Mouse (Mus musculus) midbrain, postnatal 0 days (tissue): ENCODE measurements around the gene Lat2. TPM values are rescaled to one million over a fixed set of nuclear protein-coding genes. Genes with fewer than 3 reads are reported as not detected.

Source experiments
- ATAC-seq: fragments of 200-750 bp; cut with Nextera tagmentation; 2 replicates; pipeline ENCODE4 v1.8.0; 2017; ENCODE audit warnings: moderate number of reproducible peaks, mild to moderate bottlenecking, moderate TSS enrichment, moderate library complexity; ENCODE audit not compliant: low FRiP score
- DNase-seq: peaks from one replicate; pipeline ENCODE4 v3.0.0-alpha.2; 2015; ENCODE audit warnings: low spot score
- H3K27ac ChIP-seq: fragments of 300-500 bp; sonication (generic); 2 replicates; pipeline ENCODE4 v1.5.1; 2014; ENCODE audit warnings: low read depth, mild to moderate bottlenecking, low read length, mixed read lengths
- H3K27me3 ChIP-seq: fragments of 300-500 bp; sonication (generic); 2 replicates; pipeline ENCODE4 v1.6.1; 2014; ENCODE audit warnings: low read length, control low read depth, mixed read lengths; ENCODE audit not compliant: insufficient read depth
- H3K36me3 ChIP-seq: fragments of 300-500 bp; sonication (generic); 2 replicates; pipeline ENCODE4 v1.6.1; 2014; ENCODE audit warnings: low read length, control low read depth, mixed read lengths; ENCODE audit not compliant: insufficient read depth
- H3K4me1 ChIP-seq: fragments of 300-500 bp; sonication (generic); 2 replicates; pipeline ENCODE4 v1.6.1; 2014; ENCODE audit warnings: mild to moderate bottlenecking, control low read depth, antibody characterized with exemption, low read length, mixed read lengths; ENCODE audit not compliant: insufficient read depth
- H3K4me2 ChIP-seq: fragments of 300-500 bp; sonication (generic); 2 replicates; pipeline ENCODE4 v1.6.1; 2014; ENCODE audit warnings: low read depth, mild to moderate bottlenecking, low read length, mixed read lengths; ENCODE audit not compliant: poor library complexity, severe bottlenecking
- H3K4me3 ChIP-seq: fragments of 300-500 bp; sonication (generic); 2 replicates; pipeline ENCODE4 v1.5.1; 2014; ENCODE audit warnings: low read depth, mild to moderate bottlenecking, low read length, moderate library complexity
- H3K9ac ChIP-seq: fragments of 300-500 bp; sonication (generic); replicated peaks from 2 replicates; pipeline ENCODE4 v1.6.1; 2014; ENCODE audit warnings: mild to moderate bottlenecking, low read length, moderate library complexity, mixed read lengths; ENCODE audit not compliant: poor library complexity, severe bottlenecking
- H3K9me3 ChIP-seq: fragments of 300-500 bp; sonication (generic); 2 replicates; pipeline ENCODE4 v1.6.1; 2016; ENCODE audit warnings: low read length, control low read depth
- CTCF ChIP-seq: IDR thresholded peaks from 2 replicates; pipeline ENCODE4 v1.5.1; 2016; ENCODE audit warnings: antibody characterized with exemption, mild to moderate bottlenecking
- WGBS: fragments of 180-500 bp; shearing (Covaris S2); extraction: QIAGEN DNeasy Blood & Tissue Kit; methylation state at CpG from one replicate; pipeline ENCODE4 v1.1.7; 2014; 5-methylcytosine and 5-hydroxymethylcytosine counted together
- polyA plus RNA-seq: library from polyadenylated mRNA; unstranded; fragments of >200 nt; fragmentation: Nextera tagmentation; extraction: Ambion mirVana; gene quantifications from 2 replicates; pipeline ENCODE4 v1.2.1, GENCODE M21; 2015
- total RNA-seq: library from RNA; depleted of rRNA; stranded (reverse); fragments of >200 nt; gene quantifications from 2 replicates; pipeline ENCODE4 v1.2.3, GENCODE M21; 2014

Gene Lat2
- total and polyA plus RNA-seq, 2 experiments from 2014 or later: 0.44 to 2.2 TPM

GRCm38 (mm10) chr5:134611810-134612521, 2.9 kb downstream of the Lat2 start:
- no peak overlapping the region for H3K27ac ChIP-seq
- no peak overlapping the region for H3K4me3 ChIP-seq
- peaks cover 7% of the 10 kb centered on the region; the same call in 1 of the 2 replicates for H3K36me3 ChIP-seq
- H3K9ac ChIP-seq: no peak overlapping the region
- WGBS: 75% methylated on average over 8 of the region's 8 CpGs
- ATAC-seq: no peak
- no peak for TF ChIP-seq CTCF
- DNase-seq: no peak
- no peaks in the 10 kb centered on the region for H3K27me3 ChIP-seq
- H3K4me1 ChIP-seq: no peaks in the 10 kb centered on the region
- H3K4me2 ChIP-seq: no peak overlapping the region
- no peaks in the 10 kb centered on the region for H3K9me3 ChIP-seq

- Histone ChIP-seq H3K4me3 (no peak overlapping the region), H3K9me3 (no peaks in the 10 kb centered on the region), H3K4me2 (no peak overlapping the region), H3K27me3 (no peaks in the 10 kb centered on the region), H3K36me3 (peaks cover 2% of the 10 kb centered on the region; the same call in 1 of the 2 replicates), H3K9ac (no peak overlapping the region), H3K27ac (no peak overlapping the region), H3K4me1 (no peaks in the 10 kb centered on the region)
- DNase-seq (no peak), ATAC-seq (no peak)
- no peak for TF ChIP-seq CTCF
- WGBS: 89% methylated on average over 12 of the region's 12 CpGs
These were observed 4.7 kb downstream of the Lat2 start for GRCm38 (mm10) chr5:134609916-134610643.

- no peak for TF ChIP-seq CTCF
- 75% methylated on average over 5 of the region's 5 CpGs for WGBS
- DNase-seq: no peak
- H3K4me2 ChIP-seq: no peak overlapping the region
- no peaks in the 10 kb centered on the region for H3K9me3 ChIP-seq
- no peak overlapping the region for H3K9ac ChIP-seq
- no peak overlapping the region for H3K27ac ChIP-seq
- no peaks in the 10 kb centered on the region for H3K4me1 ChIP-seq
- no peaks in the 10 kb centered on the region for H3K27me3 ChIP-seq
- ATAC-seq: no peak
- H3K4me3 ChIP-seq: no peak overlapping the region
- H3K36me3 ChIP-seq: no peaks in the 10 kb centered on the region
These were observed 7.7 kb downstream of the Lat2 start for GRCm38 (mm10) chr5:134607121-134607520.

- ATAC-seq: no peak
- H3K27ac ChIP-seq: no peak overlapping the region
These were observed 8.5 kb downstream of the Lat2 start for GRCm38 (mm10) chr5:134606314-134606713.

GRCm38 (mm10) chr5:134604376-134604775, 10.4 kb downstream of the Lat2 start:
- H3K27ac ChIP-seq: no peak overlapping the region
- H3K36me3 ChIP-seq: peaks cover 3% of the 10 kb centered on the region; the same call in 1 of the 2 replicates
- H3K4me2 ChIP-seq: no peak overlapping the region
- WGBS: 92% methylated on average over 11 of the region's 11 CpGs
- no peaks in the 10 kb centered on the region for H3K4me1 ChIP-seq
- H3K27me3 ChIP-seq: no peaks in the 10 kb centered on the region
- TF ChIP-seq CTCF: no peak
- H3K9ac ChIP-seq: no peak overlapping the region
- DNase-seq (no peak), ATAC-seq (no peak)
- no peaks in the 10 kb centered on the region for H3K9me3 ChIP-seq
- no peak overlapping the region for H3K4me3 ChIP-seq

More at GRCm38 (mm10) chr5:134606314-134606713, 8.5 kb downstream of the Lat2 start:
- H3K4me2 ChIP-seq: no peak overlapping the region
- H3K9me3 ChIP-seq: no peaks in the 10 kb centered on the region
- no peaks in the 10 kb centered on the region for H3K36me3 ChIP-seq
- no peak overlapping the region for H3K4me3 ChIP-seq
- TF ChIP-seq CTCF: peak; percentile 11; the same call in 1 of the 2 replicates
- no peak overlapping the region for H3K9ac ChIP-seq
- DNase-seq: no peak
- no peaks in the 10 kb centered on the region for H3K4me1 ChIP-seq
- no peaks in the 10 kb centered on the region for H3K27me3 ChIP-seq

- Histone ChIP-seq H3K4me2 (no peak overlapping the region), H3K4me1 (no peaks in the 10 kb centered on the region), H3K9me3 (no peaks in the 10 kb centered on the region), H3K36me3 (peaks cover 54% of the 10 kb centered on the region), H3K4me3 (no peak overlapping the region), H3K9ac (no peak overlapping the region), H3K27me3 (no peaks in the 10 kb centered on the region), H3K27ac (no peak overlapping the region)
- WGBS: 72% methylated on average over 10 of the region's 10 CpGs
- ATAC-seq (no peak), DNase-seq (peak; percentile 68)
- TF ChIP-seq CTCF: no peak
These were observed 17.1 kb downstream of the Lat2 start for GRCm38 (mm10) chr5:134597711-134598110.
